Mouse (Mus musculus) yolk sac, embryonic 10.5 days (tissue): ENCODE results near the gene Supt6.

ENCODE experiments used
- DNase-seq: peaks from one replicate; pipeline ENCODE4 v3.0.0-alpha.2; 2017; ENCODE audit warnings: low spot score

Supt6 gene

DNA sequence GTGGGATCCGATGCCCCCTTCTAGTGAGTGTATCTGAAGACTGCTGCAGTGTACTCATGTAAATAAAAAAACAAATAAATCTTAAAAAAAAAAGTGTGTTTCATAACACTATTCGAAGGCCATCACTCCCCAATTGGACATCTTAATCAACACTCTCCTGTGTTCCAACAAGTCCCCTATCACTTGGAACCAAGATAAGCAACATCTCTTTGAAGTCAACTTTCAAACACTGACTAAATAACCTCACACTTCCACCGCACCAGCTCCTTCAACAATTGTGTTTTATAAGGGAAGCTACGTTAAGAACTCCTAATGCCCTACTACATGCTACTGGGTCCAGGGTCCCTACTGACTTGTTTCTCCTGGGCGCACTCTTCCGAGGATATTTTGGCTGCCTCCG, 63.3 kb downstream of the Supt6 start:
- no peak for DNase-seq

DNA sequence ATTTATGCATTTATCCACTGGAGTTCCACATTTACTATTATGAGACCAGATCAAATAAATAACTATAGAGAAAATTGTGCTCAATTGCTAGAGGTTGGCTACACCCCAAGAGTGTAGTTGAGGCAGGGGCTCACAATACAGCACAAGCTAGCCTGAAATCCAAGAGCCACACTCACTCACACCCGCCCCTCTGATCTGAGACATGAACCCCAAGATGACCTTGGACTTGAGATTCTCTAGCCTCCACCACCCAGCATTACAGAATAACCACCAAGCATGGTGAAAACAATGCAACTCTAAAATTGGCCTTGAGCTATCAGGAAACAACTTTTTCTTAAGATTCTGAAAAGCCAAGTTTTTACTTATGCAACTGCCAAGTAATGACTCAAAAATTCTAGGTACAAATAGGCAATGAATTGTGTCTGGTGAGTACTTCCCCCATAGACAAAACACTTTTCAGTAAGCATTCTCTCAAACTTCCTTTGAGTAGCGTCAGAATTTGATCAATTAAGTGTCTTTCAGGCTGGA, 63.9 kb downstream of the Supt6 start:
- no peak for DNase-seq

DNA sequence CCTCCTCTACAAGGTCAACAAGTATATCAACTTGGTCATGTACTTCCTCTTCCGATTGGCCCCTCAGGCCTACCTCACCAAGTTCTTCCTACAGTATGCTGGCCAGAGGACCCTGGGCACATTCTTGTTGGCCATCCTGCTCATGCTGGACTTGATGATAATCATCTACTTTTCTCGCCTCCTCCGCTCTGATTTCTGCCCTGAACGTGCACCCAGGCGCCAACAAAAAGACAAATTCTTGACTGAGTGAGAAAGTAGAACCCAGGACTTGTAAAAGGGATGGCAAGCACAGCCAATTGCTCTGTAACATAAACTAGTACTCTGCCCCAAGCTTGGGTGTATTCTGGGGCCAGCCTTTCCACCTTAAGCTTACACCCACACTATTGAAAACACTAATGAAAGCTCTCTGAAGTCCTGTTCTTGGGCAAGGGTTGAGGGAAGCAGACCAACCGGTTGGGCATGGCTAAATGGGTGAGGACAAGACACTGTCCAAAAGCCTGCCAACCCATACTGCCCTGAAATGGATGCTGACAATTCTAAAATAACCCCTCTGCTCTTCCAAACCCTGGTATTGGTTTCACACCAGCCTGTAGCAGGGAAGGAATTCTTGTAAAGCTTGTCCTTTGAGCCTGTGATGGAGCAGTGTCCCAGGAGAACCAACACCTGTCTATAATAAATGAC, 65.6 kb downstream of the Supt6 start:
- DNase-seq = no peak

DNA sequence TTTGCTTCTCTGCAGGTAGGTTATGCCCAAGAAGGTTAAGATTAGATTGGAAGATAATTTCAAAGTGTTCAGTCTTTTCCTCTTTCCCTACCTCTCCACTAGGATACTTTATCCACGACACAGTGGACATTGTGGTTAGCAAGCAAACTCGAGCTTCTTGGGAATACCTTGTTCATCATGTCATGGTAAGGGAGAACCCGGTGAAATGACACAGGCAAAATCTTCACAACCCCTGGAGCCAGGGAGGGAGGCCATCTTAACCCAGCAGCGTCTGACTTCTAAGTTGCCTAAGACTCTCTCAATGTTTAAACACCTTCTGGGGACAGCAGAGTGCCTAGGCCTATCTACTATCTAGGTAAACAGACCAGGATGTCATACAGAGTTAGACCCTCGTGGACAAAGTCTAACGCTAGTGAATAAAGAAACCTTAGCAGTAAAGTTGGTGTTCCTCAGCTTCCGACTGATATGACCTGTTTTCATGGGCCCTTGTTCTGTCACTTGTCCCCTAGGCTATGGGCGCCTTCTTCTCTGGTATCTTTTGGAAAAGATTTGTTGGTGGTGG, 66.3 kb downstream of the Supt6 start:
- DNase-seq = peak; percentile 78

DNA sequence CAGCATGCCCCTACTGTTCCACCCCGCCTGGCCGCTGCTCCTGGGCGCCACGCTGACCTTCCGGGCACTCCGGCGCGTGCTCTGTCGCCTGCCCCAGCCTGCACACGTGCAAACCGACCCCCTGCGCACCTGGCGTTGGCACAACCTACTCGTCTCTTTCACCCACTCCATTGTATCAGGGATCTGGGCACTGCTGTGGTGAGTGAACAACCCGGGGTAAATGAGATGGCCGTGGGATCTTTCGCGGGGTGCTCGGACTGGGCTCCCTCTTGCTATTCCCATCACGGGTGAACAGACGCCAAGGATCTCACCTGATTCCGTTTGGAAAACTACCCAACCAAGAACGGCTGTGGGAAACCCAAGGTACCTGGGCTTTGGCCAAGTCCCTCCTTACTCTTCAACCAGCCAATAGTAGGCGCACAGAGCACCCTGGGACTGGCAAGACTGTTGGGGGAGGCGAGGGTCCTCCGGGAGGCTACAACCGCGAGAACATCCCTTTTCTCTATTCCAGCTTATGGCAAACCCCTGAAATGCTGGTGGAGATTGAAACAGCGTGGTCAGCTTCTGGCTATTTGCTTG, 66.8 kb downstream of the Supt6 start:
- DNase-seq = peak; percentile 82

DNA sequence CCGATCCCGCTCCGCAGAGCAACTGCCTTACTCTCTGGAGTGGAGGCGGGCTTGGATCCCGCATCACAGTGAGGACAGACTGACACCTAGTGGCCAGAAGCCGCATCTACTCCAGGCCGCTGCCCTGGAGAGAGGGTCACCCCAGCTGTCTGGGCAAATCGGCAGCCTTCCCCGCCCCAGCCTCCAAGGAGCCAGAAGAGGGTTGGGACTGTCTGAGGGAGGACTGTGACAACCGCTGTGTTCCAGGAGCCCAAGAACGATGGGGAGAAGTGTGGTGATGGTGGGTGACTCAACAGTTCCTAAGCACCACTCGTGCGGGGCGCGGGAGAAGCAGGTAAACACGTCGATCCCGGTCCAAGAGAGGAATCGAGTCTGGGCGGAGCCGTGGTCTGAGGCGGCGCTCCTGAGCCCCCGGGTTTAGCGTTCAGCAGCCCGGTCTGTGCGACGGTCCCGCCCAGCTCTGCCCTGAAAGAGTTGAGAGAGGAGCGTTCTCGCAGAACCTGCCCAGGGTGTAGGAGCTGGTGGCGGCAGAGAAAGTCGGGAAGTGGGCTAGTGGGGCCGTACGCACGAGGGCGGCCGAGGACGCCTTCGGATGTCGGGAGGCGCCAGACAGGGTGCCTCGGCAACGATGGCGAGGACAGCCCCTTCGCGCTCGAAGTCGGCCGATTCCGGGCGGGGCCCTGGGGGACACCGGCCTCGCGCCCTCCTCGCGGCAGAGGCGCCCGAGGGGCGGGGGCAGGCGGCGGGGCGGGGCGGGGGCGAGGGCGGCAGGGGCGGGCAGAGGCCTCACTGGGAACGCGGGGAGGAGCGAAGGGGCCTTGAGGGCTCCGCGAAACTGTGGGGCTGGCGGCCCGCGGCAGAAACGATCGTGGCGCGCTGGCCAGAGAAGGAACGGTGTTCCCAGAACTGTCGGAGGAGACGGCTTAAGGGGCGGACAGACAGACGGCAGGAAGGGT, 67.6 kb downstream of the Supt6 start:
- peak; percentile 97 for DNase-seq

DNA sequence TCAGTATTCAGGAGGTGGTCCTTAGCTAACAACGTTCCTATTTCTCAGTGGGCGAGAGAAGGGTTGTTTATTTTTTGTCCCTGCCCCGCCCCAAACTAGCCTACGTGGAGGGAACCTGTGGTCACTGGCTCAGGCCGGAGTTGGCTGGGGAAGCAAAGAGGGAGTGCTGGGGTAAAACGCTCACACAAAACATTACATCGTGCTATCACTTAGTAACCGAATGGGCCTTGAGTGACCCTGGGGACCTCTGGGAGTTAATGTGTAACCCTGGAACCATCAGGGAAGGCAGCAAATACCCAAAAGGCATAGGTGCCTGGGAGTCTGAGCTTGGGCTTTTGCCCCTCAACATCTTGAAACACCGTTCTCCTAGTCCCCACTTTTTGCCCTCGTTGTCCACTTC, 68.3 kb downstream of the Supt6 start:
- DNase-seq = peak; percentile 91

DNA sequence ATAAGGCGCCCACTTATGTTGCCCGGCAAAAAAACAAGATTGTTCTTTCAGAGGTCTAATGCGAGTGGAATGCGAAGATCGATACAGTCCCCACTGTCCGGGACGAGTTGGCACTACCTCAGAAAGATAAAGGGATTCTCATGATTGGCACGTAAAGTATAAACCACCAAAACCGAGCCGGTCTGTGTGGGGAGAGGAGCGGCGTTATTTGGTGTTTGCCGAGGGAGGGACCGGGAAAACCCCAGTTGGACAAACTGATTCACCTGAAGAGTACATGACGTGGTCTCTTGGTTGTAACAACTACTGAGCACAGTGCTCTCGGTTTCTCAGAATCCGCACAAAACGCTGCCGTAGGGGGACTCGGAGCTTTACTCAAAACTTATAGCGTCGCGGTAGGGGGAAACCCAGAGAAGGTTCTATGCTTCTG, 68.9 kb downstream of the Supt6 start:
- DNase-seq = peak; percentile 41

DNA sequence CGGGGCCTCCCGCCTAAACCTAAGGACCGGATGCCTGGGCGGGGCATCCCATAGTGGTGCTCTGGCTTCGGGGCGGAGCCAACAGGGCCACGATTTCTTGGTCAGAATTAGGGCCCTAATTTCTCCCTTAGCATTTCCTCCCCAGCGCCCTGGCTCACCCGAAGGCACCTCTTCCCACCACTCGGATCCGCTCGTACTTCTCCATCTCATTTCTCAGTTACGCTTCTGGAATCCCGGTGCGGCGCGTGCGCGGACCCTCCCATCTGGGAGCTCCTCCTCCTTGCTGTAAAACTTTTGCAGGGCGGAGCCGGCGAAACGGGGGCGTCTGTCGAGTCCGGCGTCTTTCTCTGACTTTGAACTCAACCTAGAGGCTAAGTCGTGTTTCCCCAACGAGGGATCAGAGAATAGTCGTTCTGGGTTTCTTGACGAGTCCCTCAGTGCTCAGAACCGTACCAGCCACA, 69.4 kb downstream of the Supt6 start, which contains the start of the genes Nek8 and Tlcd1:
Nek8 (minus strand) TSS at position 274 of the 461 bp plus-strand sequence.
Tlcd1 (plus strand) TSS at position 310 of the 461 bp plus-strand sequence.
- DNase-seq = peak; percentile 95

DNA sequence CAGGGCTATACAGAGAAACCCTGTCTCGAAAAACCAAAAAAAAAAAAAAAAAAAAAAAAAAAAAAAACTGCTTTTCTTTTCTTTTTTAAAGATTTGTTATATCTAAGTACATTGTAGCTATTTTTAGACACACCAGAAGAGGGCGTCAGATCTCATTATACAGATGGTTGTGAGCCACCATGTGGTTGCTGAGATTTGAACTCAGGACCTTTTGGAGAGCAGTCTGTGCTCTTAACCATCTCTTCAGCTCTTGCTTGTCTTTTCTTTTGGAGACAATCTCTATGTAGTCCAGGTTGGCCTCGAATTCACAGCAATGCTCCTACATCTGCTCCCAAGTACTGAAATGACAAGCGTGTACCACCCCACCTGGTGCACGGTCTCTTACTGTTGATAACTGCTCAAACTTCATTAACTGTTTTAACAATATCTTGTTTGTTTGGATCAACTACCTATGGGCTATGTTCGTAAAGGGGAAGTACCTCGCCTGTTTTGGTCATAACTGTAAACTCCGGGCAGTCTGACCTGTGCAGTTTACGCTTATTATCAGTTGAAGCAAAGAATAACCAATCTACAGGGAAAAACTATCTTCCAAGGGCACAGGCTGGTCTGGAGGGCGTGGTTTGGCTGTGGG, 69.9 kb downstream of the Supt6 start:
- DNase-seq = no peak

DNA sequence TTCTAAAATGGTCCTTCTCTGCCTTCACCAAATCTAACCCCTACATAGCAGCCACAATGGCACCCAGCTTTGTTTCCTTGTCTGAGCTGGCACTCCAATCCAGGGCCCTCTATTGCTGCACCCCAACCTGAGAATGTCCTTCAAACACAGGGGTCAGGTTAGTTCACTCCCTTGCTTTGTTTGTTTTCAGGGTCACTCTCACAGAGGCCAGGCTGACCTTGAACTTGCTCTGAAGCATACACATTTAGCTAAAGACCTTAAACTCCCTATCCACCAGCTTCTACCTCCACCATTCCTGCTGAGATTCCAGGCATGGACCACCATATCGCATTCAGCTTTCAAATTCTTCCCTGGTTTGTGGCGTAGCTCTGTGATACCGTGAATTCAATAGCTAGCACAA, 71.3 kb downstream of the Supt6 start:
- DNase-seq = no peak

DNA sequence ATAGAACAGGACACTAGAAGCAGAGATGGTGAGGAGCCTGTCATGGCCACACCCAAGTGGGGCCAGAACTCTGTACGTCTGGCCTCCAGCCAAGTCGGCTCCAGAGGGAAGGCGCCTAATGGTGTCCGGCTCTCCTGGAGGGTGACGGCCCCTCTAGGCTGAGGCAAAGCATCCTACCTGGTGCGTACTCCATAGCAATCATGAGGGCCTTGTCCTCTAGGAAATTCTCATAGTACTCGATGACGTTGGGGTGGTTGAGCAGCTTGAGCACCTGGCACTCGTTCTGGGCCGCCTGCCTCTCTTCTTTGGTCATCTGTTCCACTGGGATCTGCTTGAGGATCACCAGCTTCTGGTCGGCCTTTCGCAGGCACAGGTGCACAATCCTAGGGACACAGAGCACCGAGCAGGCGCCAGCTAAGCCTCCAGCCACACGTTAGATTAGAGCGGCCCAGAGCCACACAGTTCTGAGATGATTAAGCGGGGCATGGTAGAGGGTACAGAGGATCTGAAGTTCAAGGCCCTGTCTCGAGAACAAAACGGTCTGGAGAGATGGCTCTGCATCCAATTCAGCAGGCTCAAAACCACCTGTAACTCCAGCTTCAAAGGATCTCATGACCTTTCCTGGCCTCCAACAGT, 72.9 kb downstream of the Supt6 start:
- DNase-seq = no peak

DNA sequence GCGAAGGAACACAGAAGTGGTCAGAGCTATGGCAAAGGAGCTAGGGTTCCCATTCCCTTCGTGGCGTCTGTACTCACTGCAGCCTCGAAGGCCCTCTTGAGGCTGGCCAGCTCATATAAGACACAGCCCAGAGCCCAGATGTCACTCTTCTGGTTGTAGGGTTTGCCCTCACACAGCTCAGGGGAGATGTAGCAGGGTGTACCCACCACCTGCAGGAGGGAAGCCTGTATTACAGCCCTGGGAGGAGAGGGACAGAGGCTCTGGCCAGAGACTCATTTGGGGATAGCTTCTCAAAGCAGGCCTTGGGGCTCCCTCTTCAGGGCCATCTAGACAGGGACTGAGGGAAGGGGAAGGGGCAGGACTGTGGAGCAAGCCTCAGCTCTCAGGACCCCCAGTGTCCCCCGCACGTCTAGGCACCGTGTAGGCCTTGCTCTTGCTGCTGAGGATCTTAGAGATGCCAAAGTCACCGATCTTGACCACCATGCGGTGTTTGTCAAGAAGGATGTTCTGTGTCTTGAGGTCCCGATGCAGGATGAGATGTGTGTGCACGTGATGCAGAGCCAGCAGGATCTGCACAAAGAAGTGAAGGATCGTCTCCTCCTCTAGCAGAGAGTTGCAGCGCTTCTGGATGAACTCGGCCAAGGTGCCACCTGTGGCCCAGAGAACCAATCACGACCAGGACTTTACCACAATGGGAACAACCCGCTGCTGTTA, 73.6 kb downstream of the Supt6 start:
- no peak for DNase-seq

DNA sequence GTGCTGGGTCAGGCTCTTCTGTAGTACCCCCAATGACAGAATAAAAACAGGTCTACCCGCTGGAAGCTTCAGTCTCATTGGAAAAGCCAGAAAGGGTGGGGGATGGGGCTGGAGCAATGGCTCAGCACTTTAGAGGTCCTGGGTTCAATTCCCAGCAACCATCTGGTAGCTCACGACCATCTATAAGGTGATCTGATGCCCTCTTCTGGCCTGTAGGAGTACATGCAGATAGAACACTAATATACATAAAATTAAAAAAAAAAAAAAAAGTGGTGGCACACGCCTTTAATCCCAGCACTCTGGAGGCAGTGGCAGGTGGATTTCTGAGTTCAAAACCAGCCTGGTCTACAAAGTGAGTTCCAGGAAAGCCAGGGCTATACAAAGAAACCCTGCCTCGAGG, 74.5 kb downstream of the Supt6 start:
- DNase-seq = no peak

DNA sequence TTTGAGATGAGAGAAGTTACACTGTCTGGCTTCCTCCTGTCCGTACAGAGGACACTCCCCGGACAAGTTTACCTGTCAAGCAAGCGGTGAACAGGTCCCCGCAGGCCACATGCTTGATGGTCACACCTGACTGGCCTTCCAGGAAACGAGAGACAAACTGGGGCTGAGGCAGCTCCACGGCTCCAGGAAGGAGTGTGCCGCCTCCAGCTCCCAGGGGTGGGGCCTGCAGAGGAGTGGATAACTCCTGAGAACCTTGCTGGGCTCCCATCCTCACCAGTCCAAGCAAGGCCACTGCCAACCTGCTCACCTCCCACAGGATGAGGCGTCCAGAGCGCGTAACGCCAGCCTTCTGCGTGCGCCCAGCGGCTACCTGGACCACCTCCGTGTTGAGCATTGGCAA, 75.5 kb downstream of the Supt6 start:
- no peak for DNase-seq

DNA sequence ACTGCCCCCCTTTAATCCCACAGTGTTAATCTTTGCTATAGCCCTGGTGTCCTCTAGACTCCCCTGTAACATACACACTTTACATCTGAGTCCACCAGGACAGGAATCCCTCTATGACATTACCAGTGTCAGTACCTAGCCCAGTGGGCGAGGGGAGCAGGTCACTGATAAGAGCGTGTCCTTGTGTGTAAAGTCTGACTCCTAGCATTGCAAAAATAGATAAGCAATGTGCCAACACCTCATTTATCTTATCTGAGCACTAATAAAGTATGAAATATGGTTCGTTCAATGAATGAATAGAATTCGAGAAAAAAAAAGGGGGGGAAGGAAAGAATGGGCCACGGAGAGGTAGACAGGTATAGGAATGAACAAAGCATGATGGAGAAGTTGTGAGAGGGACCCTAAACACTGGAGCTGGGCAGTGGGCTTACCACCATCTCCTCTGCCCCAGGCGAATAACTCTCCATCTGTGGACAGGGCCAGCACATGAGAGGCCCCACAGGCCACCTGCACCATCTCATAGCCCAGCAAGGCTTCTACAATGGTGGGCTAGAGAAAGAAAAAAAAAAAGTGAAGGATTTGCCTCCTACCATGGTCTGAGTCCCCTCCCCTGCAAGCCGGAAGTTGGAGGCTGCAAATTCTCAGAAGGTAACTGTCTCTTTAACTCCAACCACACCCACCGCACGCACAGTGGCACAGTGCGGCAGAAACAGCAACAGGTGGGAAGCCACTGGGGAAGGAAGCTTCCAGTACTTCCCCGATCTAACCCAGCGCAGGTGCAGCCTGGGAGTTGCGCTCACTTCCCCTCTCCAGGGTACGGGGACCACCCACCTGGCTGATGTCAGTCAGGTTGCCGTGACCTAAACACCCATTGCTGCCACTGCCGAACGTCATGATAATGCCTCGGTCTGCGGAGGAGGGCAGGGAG, 77.0 kb downstream of the Supt6 start:
- no peak for DNase-seq

DNA sequence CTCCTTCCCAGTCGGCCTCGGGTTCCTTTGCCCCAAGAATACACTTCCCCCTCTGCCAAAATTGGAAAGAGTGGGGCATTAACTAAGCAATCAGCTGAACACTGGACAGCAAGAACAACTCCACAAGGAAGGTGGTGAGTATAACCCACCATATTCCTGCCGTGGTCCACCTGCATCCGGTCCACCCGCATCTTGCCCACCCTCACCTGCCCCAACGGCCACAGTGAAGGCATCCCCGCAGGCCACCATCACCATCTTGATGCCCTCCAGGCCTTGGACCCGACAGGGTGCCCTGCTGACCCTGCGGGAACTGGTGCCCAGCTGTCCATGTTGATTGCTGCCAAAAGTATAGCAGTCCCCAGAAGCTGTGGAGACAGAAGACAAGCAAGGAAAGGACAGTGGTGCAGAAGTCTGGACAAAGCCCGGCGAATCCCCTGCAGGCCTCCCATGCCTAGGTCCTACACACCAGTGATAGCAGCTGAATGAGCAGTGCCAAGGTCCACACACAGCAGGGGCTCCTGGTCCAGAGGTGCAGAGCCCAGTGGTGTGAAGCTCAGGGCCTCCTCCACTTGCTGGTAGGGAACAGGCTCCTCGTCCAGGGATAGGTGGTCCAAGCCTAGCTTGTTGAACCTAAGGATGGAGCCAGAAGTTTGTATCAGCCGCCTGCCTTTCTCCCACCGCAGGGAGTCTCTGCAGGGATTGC, 78.4 kb downstream of the Supt6 start:
- no peak for DNase-seq

DNA sequence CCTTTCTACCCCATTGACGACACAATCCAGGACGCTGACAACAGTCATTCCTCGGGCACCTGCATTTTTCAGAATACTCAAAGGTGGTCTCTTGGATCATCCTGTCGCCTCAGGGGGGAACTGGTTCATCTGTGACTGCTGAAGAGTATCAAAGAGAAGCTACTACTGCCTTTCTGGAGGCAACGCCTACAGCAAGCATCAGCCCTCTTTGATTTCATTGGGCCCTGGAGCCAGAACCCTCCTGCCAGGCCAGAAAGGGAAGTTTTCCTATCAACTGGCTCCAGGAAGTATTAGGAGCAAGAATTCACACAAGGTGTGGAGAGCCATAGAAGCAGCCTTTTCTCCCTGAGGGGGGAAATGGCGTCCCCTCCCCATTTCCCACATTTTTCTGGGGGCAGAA, 79.1 kb downstream of the Supt6 start:
- DNase-seq = no peak

DNA sequence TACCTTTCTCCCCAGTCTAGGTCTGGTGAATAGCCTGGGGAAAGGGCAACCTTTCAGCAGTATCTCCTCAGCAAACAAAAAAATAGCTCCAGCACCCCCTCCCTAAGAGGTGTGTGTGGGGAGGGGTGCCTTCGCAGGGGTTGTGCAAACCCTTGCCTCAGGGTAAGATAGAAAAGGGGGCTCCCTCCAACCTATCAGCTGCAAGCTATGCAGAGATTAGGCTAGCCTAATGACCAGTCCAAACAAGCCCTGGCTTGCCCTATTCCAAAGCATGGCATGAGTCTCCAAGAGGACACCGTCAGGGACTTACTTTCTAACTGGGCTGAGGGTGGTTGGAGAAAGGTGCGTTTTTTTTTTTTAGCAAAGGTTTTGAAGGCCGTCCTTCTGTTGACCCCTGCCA, 79.6 kb downstream of the Supt6 start:
- no peak for DNase-seq
